Mouse (Mus musculus): ENCODE measurements around the gene Ugt1a2. TPM values are rescaled to one million over a fixed set of nuclear protein-coding genes. Genes with fewer than 3 reads are reported as not detected.

The Ugt1a2 gene
- polyA plus RNA-seq, 1 experiment from 2014 or later: not detected

DNA sequence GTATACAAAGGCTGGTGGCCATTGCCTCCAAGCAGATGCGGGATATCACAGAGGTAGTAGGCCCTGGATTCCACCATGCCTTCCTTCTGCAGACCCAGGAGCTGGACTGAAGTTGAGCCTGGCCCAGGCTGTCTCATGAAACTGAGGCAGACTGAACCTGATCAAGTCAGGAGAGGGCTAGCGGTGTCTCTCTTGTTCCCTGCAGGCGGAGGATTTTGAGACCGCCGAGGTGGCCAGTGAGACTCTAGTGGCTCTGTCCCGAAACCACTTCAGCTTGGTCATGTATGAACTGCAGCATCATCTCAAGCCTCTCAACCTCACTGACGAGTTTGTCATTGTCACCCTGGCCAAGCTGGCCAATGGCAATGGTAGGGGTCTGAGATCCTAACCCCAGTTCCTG, 30.0 kb downstream of the Ugt1a2 start:
- no peak overlapping the region for H3K9ac ChIP-seq (replicated peaks)
- H3K4me1 ChIP-seq (ENCODE audit: insufficient read depth): no peaks in the 10 kb centered on the region
- H3K4me3 ChIP-seq (ENCODE audit: low read depth, low read length): no peak overlapping the region
- no peaks in the 10 kb centered on the region for H3K36me3 ChIP-seq (replicated peaks; ENCODE audit: insufficient read depth, low read length)
- TF ChIP-seq CTCF (IDR thresholded peaks at IDR 0.05; ENCODE audit: low read depth) (no peak), EP300 (IDR thresholded peaks at IDR 0.05; ENCODE audit: low read depth) (no peak)
- H3K4me2 ChIP-seq (ENCODE audit: low read depth, low read length): no peak overlapping the region
- H3K27ac ChIP-seq (ENCODE audit: low read depth): no peak overlapping the region
- ATAC-seq: no peak
- peaks cover 21% of the 10 kb centered on the region for H3K9me3 ChIP-seq (ENCODE audit: low read length)
- DNase-seq: no peak
- no peaks in the 10 kb centered on the region for H3K27me3 ChIP-seq (ENCODE audit: insufficient read depth, low read length)
- WGBS (ENCODE audit: insufficient replicate concordance): 69% methylated on average over 7 of the region's 7 CpGs

DNA sequence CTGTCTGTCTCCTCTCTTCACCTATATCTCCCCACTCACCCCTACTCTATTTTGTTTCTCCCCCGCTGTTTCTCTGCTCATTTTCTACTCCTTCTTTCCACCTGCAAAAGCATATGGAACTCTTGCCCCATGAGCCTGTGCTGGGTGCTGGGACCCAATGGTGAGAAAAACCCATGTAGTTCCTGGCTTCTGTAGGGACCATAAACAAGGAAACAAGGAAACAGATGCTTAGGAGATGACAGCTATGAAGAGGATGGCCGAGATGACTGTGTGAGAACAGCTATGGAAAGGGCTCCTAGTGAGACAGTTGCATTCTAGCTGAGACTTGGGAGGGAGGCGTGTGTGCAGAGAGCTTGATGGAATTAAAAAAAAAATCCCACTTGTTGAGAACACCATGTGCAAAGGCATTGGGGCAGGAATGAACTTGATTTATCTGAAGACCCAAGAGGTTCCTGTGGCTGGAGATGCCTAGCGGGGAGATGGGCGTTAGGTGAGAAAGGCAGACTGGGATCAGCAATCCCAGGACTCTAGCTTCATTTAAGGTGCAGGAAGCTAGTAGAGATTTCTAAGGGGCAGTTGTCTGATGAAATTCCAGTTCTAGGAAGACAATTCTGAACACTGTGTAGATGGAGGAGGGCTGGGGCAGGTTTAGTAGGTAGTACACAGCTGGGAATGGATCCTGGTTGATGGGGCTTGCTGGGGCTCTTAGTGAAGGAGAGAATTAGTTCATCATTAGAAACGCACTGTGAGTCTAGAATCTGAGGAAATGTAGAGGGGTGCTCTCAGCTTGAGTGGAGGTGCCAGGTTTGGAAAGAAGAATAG, 30.8 kb downstream of the Ugt1a2 start:
- TF ChIP-seq EP300 (IDR thresholded peaks at IDR 0.05; ENCODE audit: low read depth): no peak
- TF ChIP-seq CTCF (IDR thresholded peaks at IDR 0.05; ENCODE audit: low read depth): no peak
- ATAC-seq (no peak), DNase-seq (no peak)
- whole genome bisulfite sequencing (ENCODE audit: insufficient replicate concordance): 65% methylated on average over 6 of the region's 6 CpGs
- Histone ChIP-seq H3K4me2 (ENCODE audit: low read depth, low read length) (no peak overlapping the region), H3K9me3 (ENCODE audit: low read length) (peaks cover 22% of the 10 kb centered on the region), H3K36me3 (replicated peaks; ENCODE audit: insufficient read depth, low read length) (no peaks in the 10 kb centered on the region), H3K27ac (ENCODE audit: low read depth) (no peak overlapping the region), H3K27me3 (ENCODE audit: insufficient read depth, low read length) (no peaks in the 10 kb centered on the region), H3K4me1 (ENCODE audit: insufficient read depth) (no peaks in the 10 kb centered on the region), H3K4me3 (ENCODE audit: low read depth, low read length) (no peak overlapping the region), H3K9ac (replicated peaks) (no peak overlapping the region)

DNA sequence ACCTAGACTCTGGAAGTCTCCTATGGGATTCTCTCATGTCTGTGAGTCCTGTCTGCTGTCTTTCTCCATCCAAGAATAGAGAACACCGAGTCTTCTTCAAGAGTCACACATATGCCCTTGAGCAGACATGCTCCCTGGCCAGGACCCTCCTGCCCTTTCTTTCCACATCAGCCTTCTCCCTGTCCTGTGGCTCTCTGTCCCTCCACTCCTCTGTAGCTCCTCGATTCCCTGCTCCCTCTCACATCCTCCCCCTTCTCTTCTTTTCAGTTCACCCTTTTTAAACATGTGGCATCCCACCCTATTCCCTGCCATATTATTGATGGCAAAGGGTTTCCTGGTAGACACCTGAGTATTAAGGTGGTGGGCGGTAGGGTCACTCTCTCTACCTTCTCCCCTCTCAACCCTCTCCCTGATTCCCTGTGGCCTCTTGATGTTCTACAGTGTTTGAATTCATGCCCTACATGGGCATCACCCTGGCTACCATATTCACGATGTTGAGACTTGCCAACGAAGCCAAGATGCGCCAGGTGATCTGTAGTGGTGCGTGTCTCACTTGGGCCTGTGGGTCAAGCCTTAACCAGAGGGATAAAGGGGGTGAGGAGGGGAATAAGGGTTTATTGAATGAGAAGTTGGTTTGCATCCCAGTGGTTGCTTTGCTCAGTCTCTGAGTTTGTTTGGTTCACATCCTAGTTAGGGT, 31.6 kb downstream of the Ugt1a2 start:
- no peak overlapping the region for H3K27ac ChIP-seq (ENCODE audit: low read depth)
- no peaks in the 10 kb centered on the region for H3K36me3 ChIP-seq (replicated peaks; ENCODE audit: insufficient read depth, low read length)
- ATAC-seq (no peak), DNase-seq (no peak)
- TF ChIP-seq CTCF (IDR thresholded peaks at IDR 0.05; ENCODE audit: low read depth) (no peak), EP300 (IDR thresholded peaks at IDR 0.05; ENCODE audit: low read depth) (no peak)
- H3K9ac ChIP-seq (replicated peaks): no peak overlapping the region
- H3K4me2 ChIP-seq (ENCODE audit: low read depth, low read length): no peak overlapping the region
- no peaks in the 10 kb centered on the region for H3K27me3 ChIP-seq (ENCODE audit: insufficient read depth, low read length)
- no peak overlapping the region for H3K4me3 ChIP-seq (ENCODE audit: low read depth, low read length)
- peaks cover 21% of the 10 kb centered on the region for H3K9me3 ChIP-seq (ENCODE audit: low read length)
- WGBS (ENCODE audit: insufficient replicate concordance): 58% methylated on average over 7 of the region's 7 CpGs
- H3K4me1 ChIP-seq (ENCODE audit: insufficient read depth): no peaks in the 10 kb centered on the region

DNA sequence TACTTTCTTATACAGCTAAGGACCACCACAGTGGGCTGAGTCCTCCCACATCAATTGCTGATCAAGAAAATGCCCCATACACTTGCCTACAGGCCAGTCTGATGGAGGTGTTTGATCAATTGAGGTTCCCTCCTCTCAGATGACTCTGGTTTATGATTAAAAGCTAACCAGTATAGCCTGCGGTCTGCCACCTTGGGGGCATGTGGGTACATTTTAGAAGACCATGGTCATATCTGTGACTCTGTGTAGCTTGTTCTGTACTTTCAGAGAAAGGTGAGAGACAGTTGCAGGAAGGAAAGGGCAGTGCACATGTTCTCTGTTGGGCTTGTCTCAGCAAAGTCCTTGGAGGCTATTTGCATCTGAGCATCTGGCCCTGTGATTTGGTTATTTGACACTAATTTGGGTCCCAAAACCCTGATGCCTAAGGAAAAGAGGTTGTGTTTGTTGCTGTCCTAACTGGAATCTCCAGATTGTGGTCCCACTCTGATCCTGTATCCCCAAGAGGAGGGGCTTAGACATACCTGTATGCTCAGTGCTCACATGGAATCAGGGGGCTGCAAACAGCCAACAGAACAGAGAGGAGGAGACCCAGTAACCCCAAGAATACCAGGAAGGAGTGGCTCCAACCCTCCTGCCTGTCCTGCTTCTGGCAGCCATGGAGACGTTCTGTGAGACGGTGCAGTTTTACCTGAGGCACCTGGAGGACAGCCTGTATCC, 32.4 kb downstream of the Ugt1a2 start:
- peaks cover 22% of the 10 kb centered on the region for H3K9me3 ChIP-seq (ENCODE audit: low read length)
- ATAC-seq (no peak), DNase-seq (no peak)
- no peaks in the 10 kb centered on the region for H3K36me3 ChIP-seq (replicated peaks; ENCODE audit: insufficient read depth, low read length)
- no peak overlapping the region for H3K27ac ChIP-seq (ENCODE audit: low read depth)
- no peaks in the 10 kb centered on the region; the same call in 1 of the 2 replicates for H3K4me1 ChIP-seq (ENCODE audit: insufficient read depth)
- 42% methylated on average over 3 of the region's 3 CpGs for WGBS (ENCODE audit: insufficient replicate concordance)
- no peaks in the 10 kb centered on the region for H3K27me3 ChIP-seq (ENCODE audit: insufficient read depth, low read length)
- no peak for TF ChIP-seq CTCF (IDR thresholded peaks at IDR 0.05; ENCODE audit: low read depth)
- TF ChIP-seq EP300 (IDR thresholded peaks at IDR 0.05; ENCODE audit: low read depth): no peak
- H3K4me3 ChIP-seq (ENCODE audit: low read depth, low read length): no peak overlapping the region
- H3K4me2 ChIP-seq (ENCODE audit: low read depth, low read length): no peak overlapping the region
- no peak overlapping the region for H3K9ac ChIP-seq (replicated peaks)

- H3K27ac ChIP-seq (ENCODE audit: low read depth): no peak overlapping the region
- no peak overlapping the region for H3K4me2 ChIP-seq (ENCODE audit: low read depth, low read length)
- 62% methylated on average over 14 of the region's 14 CpGs for WGBS (ENCODE audit: insufficient replicate concordance)
- peaks cover 21% of the 10 kb centered on the region for H3K9me3 ChIP-seq (ENCODE audit: low read length)
- no peaks in the 10 kb centered on the region for H3K27me3 ChIP-seq (ENCODE audit: insufficient read depth, low read length)
- no peaks in the 10 kb centered on the region; the same call in 1 of the 2 replicates for H3K4me1 ChIP-seq (ENCODE audit: insufficient read depth)
- H3K36me3 ChIP-seq (replicated peaks; ENCODE audit: insufficient read depth, low read length): no peaks in the 10 kb centered on the region
- DNase-seq (no peak), ATAC-seq (no peak)
- H3K4me3 ChIP-seq (ENCODE audit: low read depth, low read length): no peak overlapping the region
- no peak for TF ChIP-seq CTCF (IDR thresholded peaks at IDR 0.05; ENCODE audit: low read depth)
- no peak for TF ChIP-seq EP300 (IDR thresholded peaks at IDR 0.05; ENCODE audit: low read depth)
- no peak overlapping the region for H3K9ac ChIP-seq (replicated peaks)
Observed at GRCm38 (mm10) chr1:88233421-88234247, 33.2 kb downstream of the Ugt1a2 start.

All from liver, postnatal 0 days (tissue).